Mouse (Mus musculus) MEL (cell line): ENCODE data around the gene Mrtfa. TPM values are rescaled to one million over a fixed set of nuclear protein-coding genes. Genes with fewer than 3 reads are reported as not detected.

Source experiments
- DNase-seq: peaks from one replicate; pipeline ENCODE4 v3.0.0; 2011; ENCODE audit warnings: low read depth, low spot score
- H3K27ac ChIP-seq: 2 replicates; pipeline ENCODE4 v1.5.1; 2012; ENCODE audit warnings: low read depth, mild to moderate bottlenecking, control low read depth, low read length, moderate library complexity; ENCODE audit not compliant: control insufficient read depth
- H3K27me3 ChIP-seq, 2 experiments: fragments of 150-350 bp in 1 of 2; sonication (generic) in 1 of 2; 2 replicates each; pipeline ENCODE4 v1.6.1; 2012; ENCODE audit warnings: low read length in 2 of 2, mild to moderate bottlenecking in 2 of 2, improper control_type of control experiment in 1 of 2, moderate library complexity in 1 of 2; ENCODE audit not compliant: insufficient read depth in 2 of 2, control insufficient read depth in 1 of 2
- H3K36me3 ChIP-seq, 2 experiments: 2 replicates each; pipeline ENCODE4 v1.6.1; 2012 to 2014; ENCODE audit warnings: low read length in 2 of 2, improper control_type of control experiment in 1 of 2, inconsistent platforms in 1 of 2, mild to moderate bottlenecking in 1 of 2; ENCODE audit not compliant: insufficient read depth in 2 of 2, control insufficient read depth in 1 of 2
- H3K4me1 ChIP-seq, 2 experiments: fragments of 150-350 bp in 1 of 2; sonication (generic) in 1 of 2; 2 replicates each; pipeline ENCODE4 v1.6.1; 2012; ENCODE audit warnings: low read length in 2 of 2, improper control_type of control experiment in 1 of 2, mild to moderate bottlenecking in 1 of 2; ENCODE audit not compliant: insufficient read depth in 2 of 2, control insufficient read depth in 1 of 2
- H3K4me3 ChIP-seq, 2 experiments: fragments of 150-350 bp in 1 of 2; sonication (generic) in 1 of 2; 2 replicates each; pipeline ENCODE4 v1.5.1; 2012; ENCODE audit warnings: low read depth in 2 of 2, low read length in 2 of 2, mild to moderate bottlenecking in 2 of 2, moderate library complexity in 2 of 2, control low read depth in 1 of 2, improper control_type of control experiment in 1 of 2; ENCODE audit not compliant: control insufficient read depth in 1 of 2, insufficient read depth in 1 of 2
- H3K79me2 ChIP-seq: 2 replicates; pipeline ENCODE4 v1.6.1; 2012; ENCODE audit warnings: mild to moderate bottlenecking, low read length, moderate library complexity; ENCODE audit not compliant: control insufficient read depth, poor library complexity, insufficient read depth
- H3K9ac ChIP-seq: 2 replicates; pipeline ENCODE4 v1.6.1; 2012; ENCODE audit warnings: low read depth, mild to moderate bottlenecking, control low read depth, low read length, moderate library complexity; ENCODE audit not compliant: control insufficient read depth, poor library complexity, severe bottlenecking
- H3K9me3 ChIP-seq: fragments of 150-350 bp; sonication (generic); replicated peaks from 2 replicates; pipeline ENCODE4 v1.6.1; 2012; ENCODE audit warnings: mild to moderate bottlenecking, low read length, improper control_type of control experiment, moderate library complexity; ENCODE audit not compliant: insufficient read depth
- CHD1 ChIP-seq: IDR thresholded peaks from 2 replicates; pipeline ENCODE4 v1.6.1; 2012; ENCODE audit warnings: low read depth, mild to moderate bottlenecking, inconsistent platforms, low read length, improper control_type of control experiment
- CHD2 ChIP-seq: IDR thresholded peaks from 2 replicates; pipeline ENCODE4 v1.6.1; 2011; ENCODE audit warnings: low read length, improper control_type of control experiment
- CTCF ChIP-seq, 3 experiments: IDR thresholded peaks in 2 of 3; conservative IDR thresholded peaks in 1 of 3; 2 replicates each; pipeline ENCODE4 v1.5.1; 2011 to 2012; ENCODE audit warnings: low read length in 3 of 3, low read depth in 2 of 3, mild to moderate bottlenecking in 2 of 3, improper control_type of control experiment in 1 of 3, inconsistent platforms in 1 of 3, mixed read lengths in 1 of 3, moderate library complexity in 1 of 3; ENCODE audit not compliant: control insufficient read depth in 1 of 3, insufficient read depth in 1 of 3, poor library complexity in 1 of 3, severe bottlenecking in 1 of 3
- E2F4 ChIP-seq: IDR thresholded peaks from 2 replicates; pipeline ENCODE4 v1.6.1; 2011; ENCODE audit warnings: low read depth, low read length, improper control_type of control experiment, borderline replicate concordance
- ETS1 ChIP-seq: IDR thresholded peaks from 2 replicates; pipeline ENCODE4 v1.6.1; 2012; ENCODE audit warnings: low read depth, mild to moderate bottlenecking, inconsistent platforms, low read length, improper control_type of control experiment, moderate library complexity
- GABPA ChIP-seq: IDR thresholded peaks from 2 replicates; pipeline ENCODE4 v1.6.1; 2012; ENCODE audit warnings: low read depth, mild to moderate bottlenecking, inconsistent platforms, low read length, improper control_type of control experiment, moderate library complexity
- KAT2A ChIP-seq: conservative IDR thresholded peaks from 2 replicates; pipeline ENCODE4 v1.6.1; 2012; ENCODE audit warnings: low read depth, low read length, improper control_type of control experiment, inconsistent platforms
- MAX ChIP-seq: IDR thresholded peaks from 2 replicates; pipeline ENCODE4 v1.6.1; 2011; ENCODE audit warnings: low read length, improper control_type of control experiment
- MEF2A ChIP-seq: IDR thresholded peaks from 2 replicates; pipeline ENCODE4 v1.6.1; 2014; ENCODE audit warnings: low read depth, mild to moderate bottlenecking, inconsistent platforms, low read length, improper control_type of control experiment; ENCODE audit not compliant: poor library complexity, insufficient replicate concordance, severe bottlenecking; ENCODE audit errors: extremely low read depth
- MXI1 ChIP-seq: IDR thresholded peaks from 2 replicates; pipeline ENCODE4 v1.6.1; 2011; ENCODE audit warnings: mild to moderate bottlenecking, low read depth, low read length, improper control_type of control experiment
- MYB ChIP-seq: IDR thresholded peaks from 2 replicates; pipeline ENCODE4 v1.6.1; 2011; ENCODE audit warnings: mild to moderate bottlenecking, low read depth, low read length, improper control_type of control experiment
- MYC ChIP-seq: IDR thresholded peaks from 2 replicates; pipeline ENCODE4 v1.6.1; 2011; ENCODE audit warnings: low read depth, mild to moderate bottlenecking, low read length, improper control_type of control experiment, moderate library complexity
- NRF1 ChIP-seq: IDR thresholded peaks from 2 replicates; pipeline ENCODE4 v1.6.1; 2014; ENCODE audit warnings: low read depth, mild to moderate bottlenecking, inconsistent platforms, low read length, improper control_type of control experiment, moderate library complexity; ENCODE audit not compliant: poor library complexity, insufficient read depth, severe bottlenecking
- POLR2A ChIP-seq, 2 experiments: IDR thresholded peaks; 2 replicates each; pipeline ENCODE4 v1.6.1; 2011 to 2012; ENCODE audit warnings: low read length in 2 of 2, mild to moderate bottlenecking in 2 of 2, control low read depth in 1 of 2, improper control_type of control experiment in 1 of 2, low read depth in 1 of 2, moderate library complexity in 1 of 2; ENCODE audit not compliant: control insufficient read depth in 1 of 2, insufficient read depth in 1 of 2, poor library complexity in 1 of 2
- POLR2AphosphoS2 ChIP-seq: IDR thresholded peaks from 2 replicates; pipeline ENCODE4 v1.6.1; 2011; ENCODE audit warnings: low read length, improper control_type of control experiment
- POLR2AphosphoS5 ChIP-seq: IDR thresholded peaks from 2 replicates; pipeline ENCODE4 v1.6.1; 2012; ENCODE audit warnings: low read depth, borderline replicate concordance, mild to moderate bottlenecking, inconsistent platforms, low read length, moderate library complexity, mixed read lengths
- RAD21 ChIP-seq: IDR thresholded peaks from 2 replicates; pipeline ENCODE4 v1.6.1; 2011; ENCODE audit warnings: mild to moderate bottlenecking, low read depth, low read length, improper control_type of control experiment
- RCOR1 ChIP-seq: IDR thresholded peaks from 2 replicates; pipeline ENCODE4 v1.6.1; 2012; ENCODE audit warnings: low read depth, mild to moderate bottlenecking, inconsistent platforms, low read length, improper control_type of control experiment
- SIN3A ChIP-seq: IDR thresholded peaks from 2 replicates; pipeline ENCODE4 v1.6.1; 2012; ENCODE audit warnings: low read length, improper control_type of control experiment, inconsistent platforms
- SMC3 ChIP-seq: IDR thresholded peaks from 2 replicates; pipeline ENCODE4 v1.6.1; 2011; ENCODE audit warnings: low read depth, low read length, improper control_type of control experiment
- TCF12 ChIP-seq: IDR thresholded peaks from 2 replicates; pipeline ENCODE4 v1.6.1; 2014; ENCODE audit warnings: low read depth, mild to moderate bottlenecking, inconsistent platforms, low read length, improper control_type of control experiment, moderate library complexity
- UBTF ChIP-seq: IDR thresholded peaks from 2 replicates; pipeline ENCODE4 v1.6.1; 2012; ENCODE audit warnings: low read depth, mild to moderate bottlenecking, inconsistent platforms, low read length, improper control_type of control experiment, moderate library complexity, borderline replicate concordance; ENCODE audit not compliant: insufficient read depth
- USF1 ChIP-seq: IDR thresholded peaks from 2 replicates; pipeline ENCODE4 v1.6.1; 2014; ENCODE audit warnings: low read depth, mild to moderate bottlenecking, inconsistent platforms, low read length, improper control_type of control experiment, moderate library complexity
- USF2 ChIP-seq, 2 experiments: IDR thresholded peaks; 2 replicates each; pipeline ENCODE4 v1.6.1; 2011 to 2012; ENCODE audit warnings: improper control_type of control experiment in 2 of 2, low read length in 2 of 2, borderline replicate concordance in 1 of 2, inconsistent platforms in 1 of 2, low read depth in 1 of 2, mild to moderate bottlenecking in 1 of 2; ENCODE audit not compliant: insufficient read depth in 1 of 2
- ZC3H11A ChIP-seq: IDR thresholded peaks from 2 replicates; pipeline ENCODE4 v1.6.1; 2012; ENCODE audit warnings: low read depth, mild to moderate bottlenecking, inconsistent platforms, low read length, improper control_type of control experiment
- ZKSCAN1 ChIP-seq: IDR thresholded peaks from 2 replicates; pipeline ENCODE4 v1.6.1; 2012; ENCODE audit warnings: low read depth, mild to moderate bottlenecking, inconsistent platforms, low read length, improper control_type of control experiment, moderate library complexity
- ZMIZ1 ChIP-seq: IDR thresholded peaks from 2 replicates; pipeline ENCODE4 v1.6.1; 2012; ENCODE audit warnings: low read depth, mild to moderate bottlenecking, inconsistent platforms, low read length, improper control_type of control experiment, moderate library complexity
- ZNF384 ChIP-seq: IDR thresholded peaks from 2 replicates; pipeline ENCODE4 v1.6.1; 2012; ENCODE audit warnings: low read depth, mild to moderate bottlenecking, inconsistent platforms, low read length, improper control_type of control experiment
- polyA plus RNA-seq, 2 experiments: library from polyadenylated mRNA; stranded (reverse) in 1 of 2; unstranded in 1 of 2; fragments of >175 nt in 1 of 2; fragments of >200 nt in 1 of 2; gene quantifications; 2 replicates each; pipeline versions ENCODE4 v1.2.1 to v1.2.4; 2012; ENCODE audit warnings: low replicate concordance in 2 of 2, low read depth in 1 of 2; ENCODE audit not compliant: insufficient read length in 2 of 2, insufficient read depth in 1 of 2, missing spikeins in 1 of 2
- total RNA-seq: library from RNA; depleted of rRNA; stranded (reverse); fragments of 300-350 nt; gene quantifications from 2 replicates; pipeline ENCODE4 v1.2.3, GENCODE M21; 2012

The Mrtfa gene
- total and polyA plus RNA-seq, 3 experiments, result 2.6 to 11.9 TPM; not detected in 1

- H3K9me3 ChIP-seq, result no peaks in the 10 kb centered on the region
- DNase-seq, result peak; percentile 49
- no peak overlapping the region for H3K27ac ChIP-seq
- no peak overlapping the region for H3K9ac ChIP-seq
- peaks cover 0 to 7% of the 10 kb centered on the region in 2 experiments; a peak in 1 of 4 replicates for H3K4me1 ChIP-seq
- TF ChIP-seq SMC3 (peak; percentile 58), POLR2AphosphoS5 (no peak), POLR2AphosphoS2 (no peak), RCOR1 (no peak), CTCF (IDR thresholded peaks at IDR 0.05 in 2 of 3, conservative IDR thresholded peaks at IDR 0.05 in 1 of 3; ENCODE audit: control insufficient read depth in 1 of 3, insufficient read depth in 1 of 3, low read depth in 2 of 3, low read length in 3 of 3, poor library complexity in 1 of 3, severe bottlenecking in 1 of 3) (peak; percentile 31 to 64 (median 35); a peak in 5 of 6 replicates), GABPA (no peak), CHD2 (no peak), CHD1 (no peak), TCF12 (no peak), MEF2A (no peak), USF1 (no peak), RAD21 (peak; percentile 63), ZC3H11A (0 out of 2 replicates have a peak, but pooled peaks have one; percentile 14), NRF1 (no peak), SIN3A (no peak), POLR2A (IDR thresholded peaks at IDR 0.05; ENCODE audit: control insufficient read depth in 1 of 2, insufficient read depth in 1 of 2, low read depth in 1 of 2, low read length in 2 of 2, poor library complexity in 1 of 2) (no peak), ETS1 (no peak), UBTF (no peak), USF2 (IDR thresholded peaks at IDR 0.05; ENCODE audit: borderline replicate concordance in 1 of 2, insufficient read depth in 1 of 2, low read depth in 1 of 2, low read length in 2 of 2) (no peak), MAX (no peak)
- TF ChIP-seq, all 39 proteins: peak for 4
- H3K79me2 ChIP-seq, result no peaks in the 10 kb centered on the region
- H3K36me3 ChIP-seq, result peaks cover 0 to 8% of the 10 kb centered on the region in 2 experiments; a peak in 2 of 4 replicates
- no peaks in the 10 kb centered on the region for H3K27me3 ChIP-seq
- no peak overlapping the region for H3K4me3 ChIP-seq
Measured at GRCm38 (mm10) chr15:81077551-81077950, 113.0 kb downstream of the Mrtfa start.

GRCm38 (mm10) chr15:81074543-81074942, 116.0 kb downstream of the Mrtfa start:
- no peak overlapping the region for H3K27ac ChIP-seq
- peaks cover 0 to 7% of the 10 kb centered on the region in 2 experiments; a peak in 1 of 4 replicates for H3K4me1 ChIP-seq
- H3K9me3 ChIP-seq, result no peaks in the 10 kb centered on the region
- H3K79me2 ChIP-seq, result no peaks in the 10 kb centered on the region
- peak; percentile 77 for DNase-seq
- no peak overlapping the region for H3K4me3 ChIP-seq
- H3K27me3 ChIP-seq, result no peaks in the 10 kb centered on the region
- H3K36me3 ChIP-seq, result peaks cover 0 to 8% of the 10 kb centered on the region in 2 experiments; a peak in 2 of 4 replicates
- H3K9ac ChIP-seq, result no peak overlapping the region
- TF ChIP-seq SMC3 (no peak), ZNF384 (no peak), ZC3H11A (no peak), MXI1 (0 out of 2 replicates have a peak, but pooled peaks have one; percentile 41), E2F4 (no peak), POLR2AphosphoS5 (no peak), ZMIZ1 (no peak), KAT2A (no peak), ETS1 (no peak), USF1 (peak; percentile 89), MYB (no peak), MYC (no peak), CTCF (IDR thresholded peaks at IDR 0.05 in 2 of 3, conservative IDR thresholded peaks at IDR 0.05 in 1 of 3; ENCODE audit: control insufficient read depth in 1 of 3, insufficient read depth in 1 of 3, low read depth in 2 of 3, low read length in 3 of 3, poor library complexity in 1 of 3, severe bottlenecking in 1 of 3) (no peak), GABPA (no peak), NRF1 (no peak), RAD21 (no peak), RCOR1 (no peak), ZKSCAN1 (no peak), CHD2 (no peak), USF2 (IDR thresholded peaks at IDR 0.05; ENCODE audit: borderline replicate concordance in 1 of 2, insufficient read depth in 1 of 2, low read depth in 1 of 2, low read length in 2 of 2) (peak in 1 of 2 experiments; percentile 47; a peak in 1 of 4 replicates), MAX (peak; percentile 77)
